Mouse (Mus musculus) midbrain, embryonic 16.5 days (tissue): ENCODE data around the gene Sft2d2. TPM values are rescaled to one million over a fixed set of nuclear protein-coding genes. Genes with fewer than 3 reads are reported as not detected.
A peak's percentile ranks its signal among the peaks of the same experiment; 100 is the strongest.

ENCODE experiments used
- ATAC-seq: fragments of 200-750 bp; cut with Nextera tagmentation; 2 replicates; pipeline ENCODE4 v1.8.0; 2017; ENCODE audit warnings: moderate TSS enrichment
- H3K27ac ChIP-seq: fragments of 300-500 bp; sonication (generic); 2 replicates; pipeline ENCODE4 v1.5.1; 2014; ENCODE audit warnings: mild to moderate bottlenecking, low read length, mixed read lengths
- H3K27me3 ChIP-seq: fragments of 300-500 bp; sonication (generic); 2 replicates; pipeline ENCODE4 v1.6.1; 2014; ENCODE audit warnings: low read depth, low read length, mixed read lengths; ENCODE audit not compliant: control insufficient read depth, insufficient read depth
- H3K36me3 ChIP-seq: fragments of 300-500 bp; sonication (generic); 2 replicates; pipeline ENCODE4 v1.6.1; 2014; ENCODE audit warnings: mild to moderate bottlenecking, low read length, moderate library complexity, mixed read lengths; ENCODE audit not compliant: control insufficient read depth, insufficient read depth
- H3K4me1 ChIP-seq: fragments of 300-500 bp; sonication (generic); 2 replicates; pipeline ENCODE4 v1.6.1; 2014; ENCODE audit warnings: mild to moderate bottlenecking, low read length, mixed read lengths; ENCODE audit not compliant: control insufficient read depth, insufficient read depth
- H3K4me2 ChIP-seq: fragments of 300-500 bp; sonication (generic); 2 replicates; pipeline ENCODE4 v1.6.1; 2014; ENCODE audit warnings: mild to moderate bottlenecking, low read length, mixed read lengths
- H3K4me3 ChIP-seq: fragments of 300-500 bp; sonication (generic); 2 replicates; pipeline ENCODE4 v1.5.1; 2014; ENCODE audit warnings: low read depth, mild to moderate bottlenecking, low read length, moderate library complexity, mixed read lengths
- H3K9ac ChIP-seq: fragments of 300-500 bp; sonication (generic); 2 replicates; pipeline ENCODE4 v1.6.1; 2014; ENCODE audit warnings: low read depth, low read length, mixed read lengths
- H3K9me3 ChIP-seq: fragments of 300-500 bp; sonication (generic); replicated peaks from 2 replicates; pipeline ENCODE4 v1.6.1; 2014; ENCODE audit warnings: mild to moderate bottlenecking, low read length, mixed read lengths; ENCODE audit not compliant: control insufficient read depth, poor library complexity, severe bottlenecking
- WGBS: fragments of 180-500 bp; shearing (Covaris S2); extraction: QIAGEN DNeasy Blood & Tissue Kit; methylation state at CpG from one replicate; pipeline ENCODE4 v1.1.7; 2014; 5-methylcytosine and 5-hydroxymethylcytosine counted together
- polyA plus RNA-seq: library from polyadenylated mRNA; unstranded; fragments of >200 nt; fragmentation: Nextera tagmentation; extraction: Ambion mirVana; gene quantifications from 2 replicates; pipeline ENCODE4 v1.2.1, GENCODE M21; 2015

Sft2d2 gene
- polyA plus RNA-seq, 1 experiment from 2014 or later, result 5.9 TPM

DNA sequence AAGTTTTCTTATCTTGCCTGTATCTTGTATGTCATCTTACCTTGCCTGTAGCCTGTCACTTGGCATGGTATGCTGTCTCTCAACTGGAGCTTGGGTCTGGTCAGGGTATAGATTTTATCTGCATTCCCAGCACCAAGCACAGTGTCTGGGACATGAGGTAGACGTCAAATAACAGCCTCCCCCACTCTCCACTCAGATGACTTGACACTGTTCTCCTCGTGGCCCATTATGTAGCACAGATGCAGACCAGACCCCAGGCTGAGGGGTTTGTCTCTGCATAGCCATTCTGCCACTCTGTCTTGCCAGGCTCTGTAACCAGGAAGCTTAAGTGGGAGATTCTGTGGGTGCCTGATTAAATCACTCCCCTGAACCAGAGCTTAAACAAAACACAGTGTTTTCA is 11.4 kb upstream of the Sft2d2 start:
- no peaks in the 10 kb centered on the region for H3K4me1 ChIP-seq
- H3K36me3 ChIP-seq, result no peaks in the 10 kb centered on the region
- no peak overlapping the region for H3K27ac ChIP-seq
- H3K27me3 ChIP-seq, result no peaks in the 10 kb centered on the region
- no peak for ATAC-seq
- H3K9ac ChIP-seq, result no peak overlapping the region
- H3K9me3 ChIP-seq, result no peaks in the 10 kb centered on the region
- 64% methylated on average over 2 of the region's 2 CpGs for WGBS
- H3K4me2 ChIP-seq, result no peak overlapping the region
- no peak overlapping the region for H3K4me3 ChIP-seq

GRCm38 (mm10) chr1:165203488-165204035 is 9.3 kb upstream of the Sft2d2 start:
- WGBS, result 65% methylated on average over 2 of the region's 2 CpGs
- no peak for ATAC-seq
- no peaks in the 10 kb centered on the region for H3K27me3 ChIP-seq
- H3K4me3 ChIP-seq, result no peak overlapping the region
- H3K9me3 ChIP-seq, result no peaks in the 10 kb centered on the region
- H3K36me3 ChIP-seq, result no peaks in the 10 kb centered on the region
- H3K4me1 ChIP-seq, result no peaks in the 10 kb centered on the region
- no peak overlapping the region for H3K27ac ChIP-seq
- H3K9ac ChIP-seq, result no peak overlapping the region
- no peak overlapping the region for H3K4me2 ChIP-seq

DNA sequence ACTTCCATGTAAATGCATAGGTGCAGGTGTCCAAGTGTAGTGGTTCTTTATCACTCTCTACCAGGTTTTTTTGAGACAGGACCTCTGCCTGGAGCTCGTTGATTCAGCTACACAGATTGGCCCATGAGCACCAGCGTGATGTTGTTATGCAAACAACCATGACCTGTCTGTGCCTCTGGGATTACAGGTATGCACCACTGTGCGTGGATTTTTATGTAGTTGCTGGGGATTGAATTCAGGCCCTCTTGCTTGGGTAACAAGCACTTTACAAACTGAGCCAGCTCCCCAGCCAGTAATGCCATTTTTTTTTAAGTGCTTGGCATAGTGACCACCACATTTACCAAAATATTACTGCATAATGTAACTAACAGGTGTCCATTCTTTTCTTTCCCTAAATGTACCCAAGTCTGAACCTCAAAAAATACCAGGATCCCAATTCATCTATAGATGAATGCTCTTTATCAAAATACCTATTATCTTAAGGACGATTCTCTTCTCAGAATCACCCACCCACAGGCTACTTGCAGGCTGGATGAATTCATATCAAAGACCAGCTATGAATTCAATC is 7.3 kb upstream of the Sft2d2 start:
- ATAC-seq, result no peak
- H3K4me1 ChIP-seq, result no peaks in the 10 kb centered on the region
- H3K9ac ChIP-seq, result no peak overlapping the region
- H3K27ac ChIP-seq, result no peak overlapping the region
- H3K4me3 ChIP-seq, result no peak overlapping the region
- H3K4me2 ChIP-seq, result no peak overlapping the region
- 82% methylated on average over 4 of the region's 4 CpGs for WGBS
- H3K27me3 ChIP-seq, result no peaks in the 10 kb centered on the region
- no peaks in the 10 kb centered on the region for H3K36me3 ChIP-seq
- no peaks in the 10 kb centered on the region for H3K9me3 ChIP-seq

GRCm38 (mm10) chr1:165200748-165201147 is 6.5 kb upstream of the Sft2d2 start:
- no peak overlapping the region for H3K4me3 ChIP-seq
- no peaks in the 10 kb centered on the region for H3K4me1 ChIP-seq
- 85% methylated on average over 8 of the region's 8 CpGs for WGBS
- no peaks in the 10 kb centered on the region for H3K36me3 ChIP-seq
- H3K4me2 ChIP-seq, result no peak overlapping the region
- no peaks in the 10 kb centered on the region for H3K9me3 ChIP-seq
- no peak for ATAC-seq
- no peak overlapping the region for H3K27ac ChIP-seq
- H3K9ac ChIP-seq, result no peak overlapping the region
- H3K27me3 ChIP-seq, result no peaks in the 10 kb centered on the region

DNA sequence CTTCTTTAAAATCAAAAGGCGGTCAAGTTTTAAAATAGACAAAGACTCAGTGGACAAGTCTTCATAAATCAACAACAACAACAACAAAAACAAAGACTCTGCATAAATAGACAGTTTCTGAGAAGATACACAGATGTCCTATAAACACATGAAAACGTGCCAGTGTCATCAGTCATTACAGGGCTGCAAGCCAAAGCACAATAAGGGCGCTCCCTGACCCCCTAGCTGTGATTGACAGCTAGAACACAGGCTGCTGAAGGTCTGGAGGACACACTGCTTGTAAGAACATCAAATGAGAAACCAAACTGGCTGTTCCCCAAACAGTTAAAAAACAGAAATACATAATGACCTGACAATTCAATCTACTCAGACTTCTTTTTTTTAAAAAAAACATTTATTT is 5.4 kb upstream of the Sft2d2 start:
- H3K9ac ChIP-seq, result no peak overlapping the region
- H3K27ac ChIP-seq, result no peak overlapping the region
- H3K9me3 ChIP-seq, result no peaks in the 10 kb centered on the region
- H3K4me2 ChIP-seq, result no peak overlapping the region
- 0 out of 2 replicates have a peak, but pooled peaks cover 2% of the 10 kb centered on the region for H3K27me3 ChIP-seq
- no peaks in the 10 kb centered on the region for H3K36me3 ChIP-seq
- H3K4me1 ChIP-seq, result peaks cover 3% of the 10 kb centered on the region
- no peak for ATAC-seq
- 78% methylated on average over 3 of the region's 3 CpGs for WGBS
- no peak overlapping the region for H3K4me3 ChIP-seq

DNA sequence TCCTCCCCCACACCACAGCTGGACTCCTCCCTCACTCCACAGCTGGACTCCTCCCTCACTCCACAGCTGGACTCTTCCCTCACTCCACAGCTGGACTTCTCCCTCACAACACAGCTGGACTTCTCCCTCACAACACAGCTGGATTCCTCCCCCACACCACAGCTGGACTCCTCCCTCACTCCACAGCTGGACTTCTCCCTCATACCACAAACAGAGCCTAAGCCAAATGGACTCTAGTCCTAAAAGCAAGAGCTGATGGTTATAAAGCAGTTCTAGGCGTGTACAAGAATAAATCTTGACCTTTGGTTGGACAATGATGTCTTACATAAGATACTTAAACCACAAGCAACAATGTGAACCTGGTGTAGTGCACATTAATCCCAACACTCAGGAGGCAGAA is 4.7 kb upstream of the Sft2d2 start:
- Histone ChIP-seq H3K4me3 (no peak overlapping the region), H3K4me2 (no peak overlapping the region), H3K27ac (no peak overlapping the region), H3K9me3 (no peaks in the 10 kb centered on the region), H3K36me3 (no peaks in the 10 kb centered on the region), H3K4me1 (peaks cover 5% of the 10 kb centered on the region), H3K27me3 (peaks cover 2% of the 10 kb centered on the region; the same call in 1 of the 2 replicates), H3K9ac (no peak overlapping the region)
- WGBS, result 52% methylated on average over 1 of the region's 1 CpGs
- no peak for ATAC-seq

DNA sequence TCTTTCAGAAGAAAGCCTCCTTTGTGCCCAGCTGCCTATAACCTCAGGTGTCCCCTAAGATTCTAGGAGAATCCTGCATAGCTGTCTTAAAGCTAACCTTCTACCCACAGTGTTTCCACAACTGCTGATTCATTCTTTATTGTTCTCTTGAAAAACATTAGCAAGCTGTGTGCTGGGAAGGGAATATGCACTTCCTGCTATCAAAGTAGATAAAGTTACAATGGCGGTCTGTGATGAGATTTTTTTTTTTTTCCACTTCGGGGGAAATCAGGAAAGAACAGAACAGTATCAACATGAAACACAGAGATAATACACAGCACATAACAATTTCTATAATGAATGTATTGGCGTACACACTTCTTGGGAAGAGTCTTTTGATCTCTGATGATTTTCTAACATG is 3.6 kb upstream of the Sft2d2 start:
- 82% methylated on average over 3 of the region's 3 CpGs for WGBS
- Histone ChIP-seq H3K27ac (no peak overlapping the region), H3K9ac (no peak overlapping the region), H3K4me2 (no peak overlapping the region), H3K4me3 (no peak overlapping the region), H3K4me1 (peaks cover 8% of the 10 kb centered on the region), H3K9me3 (no peaks in the 10 kb centered on the region), H3K27me3 (peaks cover 2% of the 10 kb centered on the region; the same call in 1 of the 2 replicates), H3K36me3 (no peaks in the 10 kb centered on the region)
- no peak for ATAC-seq

- H3K9me3 ChIP-seq, result no peaks in the 10 kb centered on the region
- H3K36me3 ChIP-seq, result no peaks in the 10 kb centered on the region
- no peak overlapping the region for H3K9ac ChIP-seq
- H3K4me2 ChIP-seq, result no peak overlapping the region
- peaks cover 8% of the 10 kb centered on the region for H3K4me1 ChIP-seq
- no peak overlapping the region for H3K27ac ChIP-seq
- no peak for ATAC-seq
- H3K27me3 ChIP-seq, result peaks cover 2% of the 10 kb centered on the region; the same call in 1 of the 2 replicates
- 74% methylated on average over 3 of the region's 3 CpGs for WGBS
- no peak overlapping the region for H3K4me3 ChIP-seq
Observed at GRCm38 (mm10) chr1:165195396-165195960, 1.2 kb upstream of the Sft2d2 start.

- ATAC-seq, result peak; percentile 39
- WGBS, result 8% methylated on average over 5 of the region's 5 CpGs
Observed at GRCm38 (mm10) chr1:165194662-165195013, 400 bp upstream of the Sft2d2 start.

More at GRCm38 (mm10) chr1:165194662-165195013, 400 bp upstream of the Sft2d2 start:
- Histone ChIP-seq H3K4me3 (peak overlapping the region; percentile 84), H3K36me3 (no peaks in the 10 kb centered on the region), H3K27ac (no peak overlapping the region), H3K9me3 (no peaks in the 10 kb centered on the region), H3K4me2 (peak overlapping the region; percentile 98), H3K4me1 (peaks cover 8% of the 10 kb centered on the region), H3K9ac (peak overlapping the region; percentile 71), H3K27me3 (peaks cover 2% of the 10 kb centered on the region; the same call in 1 of the 2 replicates)
